Mouse (Mus musculus): ENCODE data around the gene Tmem256.

The Tmem256 gene

GRCm38 (mm10) chr11:69816520-69816919 lies 21.8 kb upstream of the Tmem256 start:
- DNase-seq, result no peak

GRCm38 (mm10) chr11:69818365-69818764 lies 19.9 kb upstream of the Tmem256 start, which contains the start of gene Spem2:
Gene Spem2 (minus strand): TSS chr11:69818465.
- no peak for DNase-seq

- DNase-seq, result no peak
Observed at GRCm38 (mm10) chr11:69818871-69819270, 19.4 kb upstream of the Tmem256 start.

DNA sequence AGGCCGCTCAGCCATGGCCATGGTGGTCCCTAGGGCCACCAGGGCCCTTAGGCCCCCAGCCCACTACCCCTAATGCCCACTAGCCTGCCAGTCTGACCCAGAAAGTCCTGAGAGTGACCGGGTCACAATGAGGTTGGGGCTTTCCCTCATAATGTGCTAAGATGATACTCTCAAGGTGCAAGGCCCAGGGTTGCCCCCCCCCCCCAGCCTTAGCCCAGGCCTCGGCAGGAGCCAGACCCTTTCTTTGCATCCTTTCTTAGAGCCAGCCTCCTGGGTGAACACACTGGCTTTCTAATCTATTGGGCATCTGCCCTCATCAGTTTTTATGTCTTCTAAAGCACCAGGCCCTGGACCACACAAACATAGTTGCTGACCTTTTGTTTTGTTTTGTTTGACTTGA lies 16.2 kb upstream of the Tmem256 start, which contains the start of gene Spem1:
Spem1 (minus strand) TSS at position 101 of the 400 bp plus-strand sequence.
- DNase-seq, result no peak

DNA sequence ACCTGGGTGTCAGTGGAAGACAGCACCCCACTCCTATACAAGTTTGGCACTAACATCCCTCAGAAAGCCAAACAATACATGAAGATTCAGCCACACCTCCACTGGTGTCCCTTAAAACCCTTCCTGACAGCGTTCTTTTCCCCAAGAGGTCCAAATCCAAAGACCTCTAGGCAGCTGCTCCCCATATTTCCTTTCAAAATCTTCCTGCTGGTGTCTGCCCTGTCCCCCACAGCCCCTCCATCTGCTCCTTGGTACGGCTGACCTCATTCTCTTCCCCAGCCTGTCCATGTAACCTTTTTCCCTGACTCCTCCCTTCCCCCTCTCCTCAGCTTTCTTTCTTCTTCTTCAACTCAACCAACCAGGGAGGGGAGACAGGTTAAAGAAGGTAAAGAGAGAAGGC lies 14.9 kb upstream of the Tmem256 start:
- DNase-seq, result no peak

DNA sequence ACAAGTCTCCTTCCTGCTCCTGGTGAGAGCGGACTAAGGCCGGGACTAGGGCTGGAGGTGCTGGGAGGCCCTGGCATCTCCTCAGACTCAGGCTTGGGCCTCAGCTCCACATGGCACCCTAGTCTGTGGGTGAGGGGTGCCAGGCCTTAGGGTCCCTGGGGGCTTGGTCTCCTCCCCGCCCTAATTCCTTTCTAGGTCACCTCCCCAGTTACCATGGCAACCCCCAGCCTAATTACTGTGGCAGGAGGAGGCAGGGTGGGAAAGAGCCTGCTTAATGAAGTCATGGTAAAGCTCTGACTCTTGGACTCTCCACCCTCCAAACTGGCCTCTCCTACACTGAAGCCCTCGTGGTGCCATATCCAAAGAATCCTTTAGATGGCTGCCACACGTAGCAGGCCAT lies 9.5 kb upstream of the Tmem256 start:
- DNase-seq, result peak; percentile 85

DNA sequence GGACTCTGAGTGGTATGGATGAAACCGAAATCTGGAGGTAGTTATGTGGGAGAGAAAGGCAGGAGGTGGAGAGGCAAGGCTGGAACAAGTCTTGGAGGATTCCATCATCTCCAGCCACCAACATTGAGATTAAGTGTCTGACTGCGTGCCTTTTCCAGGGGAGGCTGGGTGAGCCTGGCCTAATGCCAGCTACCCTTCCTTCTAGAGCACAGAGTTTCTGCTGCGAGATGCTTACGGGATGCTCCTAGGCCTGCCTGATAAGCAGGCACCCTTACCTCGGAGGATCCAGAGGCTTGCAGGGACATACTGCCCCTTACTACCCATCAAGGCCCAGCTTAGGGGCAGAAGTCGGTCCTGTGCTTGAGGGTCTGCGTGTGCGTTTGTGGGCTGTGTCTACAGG lies 4.8 kb upstream of the Tmem256 start:
- DNase-seq, result no peak

DNA sequence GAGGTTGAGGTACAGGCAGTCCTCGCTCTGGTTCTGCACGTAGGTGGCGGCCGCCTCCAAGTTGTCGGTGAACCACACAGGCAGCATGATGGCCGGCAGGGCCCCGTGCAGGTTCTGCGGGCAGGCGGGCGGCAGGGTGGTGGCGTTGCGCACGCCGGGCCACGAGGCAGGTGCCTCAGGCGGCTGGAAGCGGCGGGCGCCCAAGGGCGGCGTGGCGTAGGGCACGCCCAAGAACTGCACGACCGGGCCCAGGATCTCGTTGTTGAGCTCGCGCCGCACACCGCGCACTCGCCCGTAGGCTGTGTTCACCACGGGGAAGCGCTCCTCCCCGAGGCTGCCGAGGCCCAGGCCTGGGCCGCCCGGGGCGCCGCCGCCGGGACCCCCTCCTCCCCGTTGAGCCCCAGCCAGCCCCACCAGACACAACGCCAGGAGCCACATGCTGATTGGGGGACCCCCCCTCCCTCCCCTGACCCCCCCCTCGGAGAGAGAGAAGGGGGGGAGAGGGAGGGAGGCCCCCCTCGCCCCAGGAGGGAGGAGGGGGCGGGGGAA lies 4.2 kb upstream of the Tmem256 start:
- peak; percentile 60 for DNase-seq

GRCm38 (mm10) chr11:69835326-69835965 lies 2.9 kb upstream of the Tmem256 start:
- DNase-seq, result peak; percentile 64

GRCm38 (mm10) chr11:69835966-69836335 lies 2.4 kb upstream of the Tmem256 start:
- DNase-seq, result no peak

DNA sequence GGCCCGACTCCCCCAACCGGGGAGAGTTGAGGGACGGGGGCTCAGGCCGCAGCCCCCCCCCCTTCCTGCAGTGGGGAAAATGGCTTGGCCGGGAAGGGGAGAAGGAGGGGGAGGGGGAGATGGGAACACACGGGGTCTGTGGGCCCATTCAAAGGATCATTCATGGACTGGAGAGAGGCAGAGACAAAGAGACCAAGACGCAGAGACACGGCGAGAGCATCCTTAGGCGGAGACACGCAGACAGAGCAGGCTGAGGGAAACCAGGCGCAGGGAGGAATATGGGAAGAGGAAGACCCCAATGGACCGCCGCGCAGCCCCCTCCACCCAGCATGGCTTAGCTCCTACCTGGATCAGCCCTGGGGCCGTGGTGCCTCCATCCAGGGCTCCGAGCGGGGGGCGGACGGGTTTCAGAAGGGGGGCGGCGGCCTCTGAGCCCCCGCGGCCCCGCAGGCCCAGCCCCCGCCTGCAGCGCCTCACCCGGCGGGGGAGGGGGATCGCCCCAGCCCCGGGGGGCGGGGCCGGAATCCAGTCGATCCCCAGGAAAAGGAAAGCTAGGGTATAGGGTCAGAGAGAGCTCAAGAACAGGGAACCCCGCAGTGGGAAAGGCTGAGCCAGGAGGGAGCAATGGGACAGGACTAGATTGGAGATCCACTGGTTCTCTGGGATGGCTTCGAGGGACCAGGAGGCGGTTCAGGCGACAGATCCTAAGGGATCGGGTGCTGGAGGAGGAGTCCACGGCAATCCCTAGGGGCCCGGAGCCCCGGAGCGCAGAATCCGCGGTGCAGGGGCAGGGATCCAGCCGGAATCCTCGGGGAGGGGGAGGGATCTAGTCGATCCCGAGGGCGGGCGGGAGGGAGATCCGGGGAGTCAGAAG lies 1.4 kb upstream of the Tmem256 start:
- DNase-seq, result peak; percentile 50

DNA sequence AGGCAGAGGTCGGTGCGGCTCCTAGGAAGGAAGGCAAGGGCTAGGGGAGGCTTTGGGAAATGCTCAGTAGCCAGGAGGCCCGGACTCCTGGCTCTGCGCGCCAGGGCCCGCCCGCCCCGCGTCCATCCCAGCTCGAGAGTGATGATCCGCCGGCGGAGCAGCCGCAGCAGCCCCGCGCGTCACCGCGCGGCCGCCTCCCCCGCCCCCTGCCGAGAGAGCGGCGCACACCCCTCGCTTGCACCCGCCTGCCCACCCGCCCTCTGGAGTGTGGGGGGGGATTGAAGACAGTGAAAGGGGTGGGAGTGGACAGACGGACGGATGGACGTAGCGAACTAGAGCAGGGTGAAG lies 736 bp upstream of the Tmem256 start, which contains the start of gene Nlgn2:
Nlgn2 (minus strand) TSS at position 181 of the 348 bp plus-strand sequence.
- no peak for DNase-seq

DNA sequence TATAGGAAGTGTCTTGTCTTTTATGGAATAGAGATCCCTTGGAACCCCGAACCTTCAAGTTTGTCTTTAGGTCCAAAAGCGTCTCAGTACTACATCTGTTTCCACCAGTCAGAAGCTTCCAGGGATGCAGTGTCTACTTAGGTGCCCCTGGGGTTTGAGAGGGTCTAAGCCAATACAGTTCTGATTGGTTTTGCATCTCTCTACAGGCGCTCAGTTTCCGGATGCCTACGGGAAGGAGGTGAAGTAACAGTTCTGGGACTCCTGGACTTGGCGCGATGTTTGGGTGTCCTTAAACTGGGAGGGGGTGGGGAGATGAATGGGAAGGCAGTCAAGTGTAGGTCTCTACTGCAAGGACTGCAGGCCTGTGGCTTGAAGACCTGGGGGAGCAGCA lies 395 bp downstream of the Tmem256 start:
- no peak for DNase-seq

DNA sequence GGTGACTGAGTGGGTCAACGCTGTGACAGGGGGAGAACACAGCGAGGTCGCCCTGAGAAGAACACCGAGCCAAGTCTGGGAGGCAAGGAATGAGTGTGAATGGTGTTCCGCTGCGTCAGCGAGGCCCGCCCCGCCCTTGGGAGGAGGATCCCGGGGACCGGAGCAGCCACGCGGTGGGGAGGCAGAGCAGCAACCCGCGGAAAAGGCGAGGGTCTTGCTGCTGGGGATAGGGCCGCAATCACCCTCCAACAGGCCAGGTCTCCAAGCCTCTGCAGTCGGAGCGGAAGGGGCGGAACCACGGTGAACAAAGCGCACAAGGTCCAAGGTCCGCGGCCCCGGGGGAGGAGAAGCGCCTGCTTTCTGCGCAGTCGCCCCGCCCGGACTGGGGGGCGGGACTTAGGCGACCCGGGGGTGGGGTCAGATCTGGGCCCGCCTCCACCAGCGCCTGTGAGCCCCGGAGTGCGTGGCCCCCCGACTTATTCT lies 7.9 kb downstream of the Tmem256 start, which contains the start of gene Plscr3:
Plscr3 (plus strand) TSS at position 179 of the 483 bp plus-strand sequence.
- DNase-seq, result peak; percentile 95

DNA sequence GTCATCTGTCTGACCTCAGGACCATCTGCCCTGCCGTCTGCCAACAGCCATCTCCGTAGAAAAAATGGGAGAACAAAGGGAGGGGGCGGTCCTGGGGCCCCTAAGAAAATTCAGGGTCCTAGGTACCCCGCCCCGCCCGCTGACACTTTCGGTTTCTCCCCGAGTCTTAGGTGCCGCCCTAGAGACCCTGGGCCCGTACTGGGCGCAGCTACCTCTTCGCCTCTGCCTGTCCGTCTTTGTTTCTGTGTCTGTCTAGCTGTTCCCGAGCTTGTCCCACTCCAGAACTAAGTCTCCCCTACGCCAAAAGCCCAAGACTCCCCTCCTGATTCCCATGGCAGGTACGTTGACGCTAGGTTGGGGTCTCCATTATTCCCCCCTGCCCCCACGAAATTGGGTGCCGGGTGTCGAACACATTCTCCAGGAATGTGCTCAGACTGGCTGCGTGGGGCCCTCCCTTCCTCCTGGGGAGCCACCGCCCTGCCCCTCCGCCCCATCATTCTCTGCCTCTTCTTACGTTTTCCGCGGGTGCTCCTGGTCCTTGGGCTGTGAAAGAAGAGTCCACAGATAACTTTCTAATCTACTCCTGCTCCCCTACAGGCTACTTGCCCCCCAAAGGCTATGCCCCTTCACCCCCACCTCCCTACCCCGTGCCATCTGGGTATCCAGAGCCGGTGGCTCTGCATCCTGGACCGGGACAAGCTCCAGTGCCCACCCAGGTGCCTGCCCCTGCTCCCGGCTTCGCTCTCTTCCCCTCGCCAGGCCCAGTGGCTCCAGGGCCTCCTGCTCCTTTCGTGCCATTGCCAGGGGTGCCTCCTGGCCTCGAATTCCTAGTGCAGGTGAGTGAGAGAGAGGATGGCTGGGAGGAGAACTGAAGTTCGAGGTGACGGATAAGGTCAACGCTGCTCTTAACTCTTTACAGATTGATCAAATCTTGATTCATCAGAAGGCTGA lies 8.7 kb downstream of the Tmem256 start:
- no peak for DNase-seq

- no peak for DNase-seq
Observed at GRCm38 (mm10) chr11:69848021-69848420, 9.7 kb downstream of the Tmem256 start.

DNA sequence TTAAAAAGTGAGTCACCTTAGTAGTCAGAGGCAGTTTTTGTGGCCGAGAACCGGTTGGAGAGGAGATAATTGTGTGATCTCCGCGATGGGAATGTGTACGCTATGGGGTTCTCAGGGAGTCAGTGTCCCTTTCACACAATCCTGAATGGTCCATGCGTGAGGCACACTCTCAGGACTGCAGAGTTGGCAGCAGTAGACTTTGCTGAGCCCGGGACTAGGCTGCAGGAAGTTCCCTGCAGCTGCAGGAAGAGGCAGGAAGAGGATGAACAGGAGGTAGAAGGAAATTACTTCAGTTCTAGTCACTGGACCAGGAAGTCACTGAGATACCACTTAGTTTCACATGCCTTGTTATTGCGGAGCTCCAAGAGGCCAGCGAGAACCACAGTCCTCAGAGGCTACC lies 10.8 kb downstream of the Tmem256 start:
- no peak for DNase-seq

GRCm38 (mm10) chr11:69849884-69850283 lies 11.6 kb downstream of the Tmem256 start:
- DNase-seq, result no peak

DNA sequence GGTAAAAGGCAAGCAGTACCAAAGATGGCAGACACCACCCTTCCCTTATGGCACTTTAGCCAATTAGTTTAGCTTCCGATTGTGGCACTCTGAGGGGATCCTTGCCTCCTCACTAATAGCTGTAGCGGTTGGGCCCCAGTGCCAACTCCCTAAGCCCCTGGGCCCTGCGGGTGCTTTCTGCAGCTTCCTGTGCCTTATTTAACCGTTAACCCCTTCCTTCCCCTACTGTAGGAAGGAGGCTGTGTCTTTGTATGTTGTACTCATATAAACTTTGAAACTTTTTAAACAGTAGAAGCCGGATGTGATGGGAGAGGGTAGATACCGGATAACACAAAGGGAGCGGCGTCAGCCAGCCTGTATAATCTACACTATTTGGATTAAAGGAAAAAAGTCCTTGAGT lies 12.4 kb downstream of the Tmem256 start:
- no peak for DNase-seq

DNA sequence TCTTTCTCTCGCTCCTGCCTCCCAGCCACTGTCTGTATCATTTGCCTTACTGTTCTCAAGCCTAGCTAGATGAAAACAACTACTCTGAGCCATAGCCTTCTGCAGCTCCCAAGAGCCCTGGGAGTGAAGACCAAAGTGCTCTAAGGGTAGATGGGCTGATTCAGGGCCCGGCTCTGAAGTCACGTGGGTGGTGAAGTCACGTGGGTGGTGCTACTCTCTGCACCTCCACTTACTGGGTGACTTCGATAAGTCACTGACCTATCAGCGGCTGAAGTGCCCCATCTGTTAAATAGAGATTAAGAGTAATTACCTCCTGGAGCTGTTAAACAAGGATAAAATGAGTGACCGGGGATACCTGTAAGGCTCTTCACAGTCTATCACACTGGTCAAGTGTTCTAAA lies 15.7 kb downstream of the Tmem256 start:
- DNase-seq, result peak; percentile 24

DNA sequence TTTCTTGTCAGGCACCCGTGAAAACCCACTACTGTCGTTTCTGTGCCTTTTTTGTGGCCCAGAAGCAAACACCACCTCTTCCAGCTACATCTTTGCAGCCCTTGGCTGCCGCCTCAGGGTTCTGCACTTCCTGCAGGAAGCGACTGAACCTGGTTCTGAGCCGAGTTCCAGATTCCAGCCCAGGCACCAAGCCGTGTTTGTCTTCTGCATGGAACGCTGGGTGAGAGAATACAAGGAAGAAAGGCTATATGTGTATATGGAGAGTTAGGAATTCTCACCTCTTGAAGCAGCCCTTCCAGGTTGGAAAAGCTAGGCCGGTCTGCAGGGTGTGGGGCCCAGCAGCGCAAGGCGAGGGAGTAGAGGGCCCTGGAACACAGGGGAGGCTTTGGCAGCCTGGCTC lies 16.4 kb downstream of the Tmem256 start:
- no peak for DNase-seq

DNA sequence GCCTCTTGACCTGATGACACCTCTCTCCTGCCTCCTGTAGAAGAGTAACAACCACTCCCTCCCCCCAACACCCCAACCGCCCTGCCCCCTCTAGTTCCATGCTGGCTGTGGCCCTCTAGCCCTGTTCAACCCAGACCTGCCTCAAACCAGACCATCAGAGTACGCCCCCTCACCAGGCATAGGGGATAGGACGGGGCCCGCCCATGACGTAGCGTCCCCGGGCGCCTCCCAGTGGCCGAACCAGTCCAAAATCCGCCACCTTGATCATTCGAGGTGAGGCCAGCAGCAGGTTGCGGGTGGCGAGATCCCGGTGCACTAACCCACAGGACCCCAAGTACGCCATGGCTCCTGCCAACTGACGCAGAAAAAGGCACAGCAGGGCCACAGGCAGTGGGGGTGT lies 17.0 kb downstream of the Tmem256 start:
- peak; percentile 70 for DNase-seq

Measured in retina, postnatal 1 day (tissue).